Mouse (Mus musculus) ZHBTc4 (cell line): ENCODE data around the gene Nanos2.
A peak's percentile ranks its signal among the peaks of the same experiment; 100 is the strongest.

Experiments
- DNase-seq: peaks from one replicate; pipeline ENCODE4 v3.0.0-alpha.2; 2011; ENCODE audit warnings: low read depth, low spot score

Nanos2 gene

DNA sequence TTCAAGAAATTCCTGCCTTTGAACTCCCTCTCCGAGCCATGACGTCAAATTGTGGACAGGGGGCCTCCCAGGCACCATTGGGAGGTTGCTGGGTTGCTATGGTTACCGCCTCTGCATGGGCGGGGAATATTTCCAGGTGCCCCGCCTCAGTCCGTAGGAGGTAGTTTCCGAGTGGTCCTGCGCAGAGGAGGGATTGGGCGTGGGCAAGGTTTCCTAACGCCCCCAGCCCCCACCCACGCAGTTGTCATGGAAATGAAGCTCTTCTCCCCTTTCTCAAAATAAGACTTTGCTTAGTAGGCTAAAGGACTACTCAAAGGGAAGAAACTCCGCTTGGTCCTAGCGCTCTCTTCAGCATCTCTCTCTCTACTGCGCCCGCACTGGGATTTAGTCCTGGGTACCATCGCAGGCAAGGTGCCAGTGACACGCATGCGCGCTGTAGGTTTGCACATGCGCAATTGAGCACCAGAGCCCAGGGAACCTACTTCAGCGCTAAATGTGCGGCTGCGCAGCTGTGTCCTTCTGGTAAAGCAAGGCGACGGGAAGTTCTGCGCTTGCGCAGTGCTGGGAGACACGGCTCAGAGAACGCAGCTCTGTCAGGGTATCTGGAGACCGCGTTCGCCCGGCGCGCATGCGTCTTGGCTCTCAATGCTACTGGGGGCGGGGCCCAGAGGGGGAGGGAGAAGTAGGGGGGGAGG, 3.5 kb downstream of the Nanos2 start, which contains the start of gene Mypop:
Mypop (plus strand) TSS at position 645 of the 695 bp plus-strand sequence.
- DNase-seq = peak; percentile 100

DNA sequence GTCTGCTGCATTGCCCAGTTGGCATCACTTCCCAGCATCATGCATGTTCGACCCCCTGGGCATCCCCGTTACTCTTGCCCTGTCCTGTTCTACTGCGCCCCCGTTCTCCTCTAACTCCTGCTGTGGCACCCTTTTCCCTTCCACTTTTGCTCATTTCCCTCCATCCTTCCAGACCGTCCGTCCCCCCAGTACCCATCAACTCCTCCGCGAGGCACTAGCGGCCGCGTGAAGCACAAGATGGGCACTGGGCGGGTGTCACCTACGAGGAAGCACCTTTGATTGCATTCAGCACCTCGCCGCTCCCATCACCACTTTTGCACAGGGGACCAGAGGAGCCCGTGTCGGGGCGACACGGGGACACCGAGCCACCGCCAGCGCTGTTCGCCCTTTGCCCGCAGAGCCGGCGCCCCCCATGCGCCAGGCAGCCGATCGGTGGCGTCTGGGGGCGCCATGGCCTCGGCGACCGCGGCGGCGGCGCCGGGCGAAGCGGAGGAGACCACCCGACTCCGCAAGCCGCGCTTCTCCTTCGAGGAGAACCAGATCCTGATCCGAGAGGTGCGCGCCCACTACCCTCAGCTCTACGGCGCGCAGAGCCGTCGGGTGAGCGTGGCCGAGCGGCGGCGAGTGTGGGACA, 4.6 kb downstream of the Nanos2 start:
- peak; percentile 29 for DNase-seq

DNA sequence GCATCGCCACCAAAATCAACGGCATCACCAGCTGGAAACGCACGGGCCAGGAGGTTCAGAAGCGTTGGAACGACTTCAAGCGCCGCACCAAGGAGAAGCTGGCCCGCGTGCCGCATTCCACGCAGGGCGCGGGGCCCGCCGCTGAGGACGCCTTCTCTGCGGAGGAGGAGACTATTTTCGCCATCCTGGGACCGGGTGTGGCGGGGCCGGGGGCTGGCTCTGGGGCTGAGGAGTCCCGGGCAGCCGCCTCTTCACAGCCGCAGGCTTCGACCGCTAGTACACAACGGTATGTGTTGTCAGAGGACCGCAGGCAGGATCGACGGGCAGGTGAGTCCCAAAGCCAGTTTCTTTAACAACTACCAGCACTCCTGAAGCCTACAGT, 5.1 kb downstream of the Nanos2 start:
- DNase-seq = peak; percentile 51

DNA sequence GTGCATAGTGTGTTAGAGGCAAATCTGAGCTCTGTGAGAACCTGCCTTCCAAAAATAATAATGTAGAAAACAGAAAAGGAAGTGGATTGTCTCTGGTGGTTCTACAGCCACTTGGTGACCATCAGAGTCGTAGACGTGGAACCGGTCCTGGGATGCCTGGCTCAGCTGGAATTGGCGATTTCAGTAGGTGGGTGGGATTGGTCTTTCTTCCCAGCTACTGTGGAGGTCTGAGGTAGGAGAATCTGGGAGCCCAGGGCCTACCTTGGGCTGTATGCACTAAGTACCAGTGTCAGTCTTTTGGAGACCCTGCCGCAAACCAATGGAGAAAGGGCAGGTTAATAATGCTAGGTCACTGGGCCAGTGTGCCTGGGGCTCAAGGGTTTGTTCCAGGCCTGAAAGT, 5.8 kb downstream of the Nanos2 start:
- no peak for DNase-seq

DNA sequence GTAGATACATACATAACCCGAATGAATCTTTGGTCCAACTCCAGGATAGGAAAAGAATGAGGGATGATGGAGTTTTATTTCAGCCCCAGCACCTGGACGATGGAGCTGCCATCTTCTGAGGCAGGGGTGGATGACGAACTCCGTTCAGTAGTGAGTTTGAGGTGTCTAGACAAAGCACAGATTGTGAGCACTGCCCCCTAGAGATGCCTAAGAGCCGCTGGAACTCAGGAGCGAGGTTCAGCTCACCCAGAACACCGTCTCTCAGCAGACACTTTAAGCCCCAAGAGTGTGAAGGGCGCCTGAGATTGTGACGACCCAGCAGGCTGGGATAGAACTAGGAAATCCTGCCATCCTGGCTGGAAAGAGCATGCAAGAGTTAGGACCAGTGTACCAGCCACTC, 11.6 kb downstream of the Nanos2 start:
- no peak for DNase-seq

DNA sequence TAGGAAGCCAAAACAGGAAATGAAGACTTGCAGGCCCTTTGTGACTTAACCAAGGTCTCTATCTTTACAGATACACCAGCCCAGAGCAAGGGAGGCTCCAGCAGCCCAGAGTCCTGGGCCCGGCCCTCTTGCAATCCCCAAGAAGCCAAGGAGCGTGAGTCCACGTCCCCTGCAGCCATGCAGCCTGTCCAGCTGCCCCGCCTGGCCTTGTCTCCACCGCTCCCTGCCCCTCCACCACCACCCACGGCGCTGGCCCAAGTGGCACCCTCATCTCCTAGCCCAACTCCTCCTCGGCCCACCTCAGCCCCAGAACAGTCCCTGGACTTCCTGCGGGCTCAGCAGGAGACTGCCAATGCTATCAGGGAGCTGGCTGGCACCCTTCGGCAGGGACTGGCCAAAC, 13.2 kb downstream of the Nanos2 start:
- no peak for DNase-seq

DNA sequence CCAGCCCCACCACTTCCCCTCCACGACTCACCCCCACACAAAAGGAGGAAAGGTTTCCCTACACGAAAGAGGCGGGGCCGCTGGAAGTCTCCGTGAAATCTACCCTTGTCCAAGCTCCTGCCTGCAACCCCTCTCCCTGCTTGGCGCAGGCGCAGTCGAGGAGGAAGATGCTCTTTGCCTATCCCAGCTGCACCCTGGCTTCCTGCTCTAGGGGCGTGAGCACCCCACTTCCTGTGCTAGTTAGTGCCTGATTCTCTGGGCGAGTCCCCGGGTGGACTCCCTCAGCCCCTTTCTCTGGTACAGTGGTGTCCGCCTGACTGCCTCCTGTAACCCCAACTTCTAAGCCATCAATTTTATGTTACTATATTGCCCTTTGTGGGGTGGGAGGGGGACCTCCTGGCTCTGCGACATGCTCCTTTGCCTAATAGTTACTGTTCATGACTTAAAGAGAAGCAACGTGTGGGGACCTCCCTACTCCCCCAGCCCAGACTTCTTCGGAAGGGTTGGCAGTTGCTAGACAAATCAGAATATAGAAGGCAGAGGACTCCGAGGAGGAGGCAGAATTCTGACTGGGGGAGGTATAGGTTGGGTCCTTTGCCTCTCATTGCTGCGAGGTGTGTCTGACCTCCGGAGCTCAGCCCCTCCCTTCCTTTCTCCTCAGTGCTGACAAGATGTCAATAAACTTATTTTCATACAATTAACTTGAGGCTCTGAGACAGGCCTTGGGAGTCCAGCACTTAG, 14.0 kb downstream of the Nanos2 start:
- DNase-seq = peak; percentile 81

DNA sequence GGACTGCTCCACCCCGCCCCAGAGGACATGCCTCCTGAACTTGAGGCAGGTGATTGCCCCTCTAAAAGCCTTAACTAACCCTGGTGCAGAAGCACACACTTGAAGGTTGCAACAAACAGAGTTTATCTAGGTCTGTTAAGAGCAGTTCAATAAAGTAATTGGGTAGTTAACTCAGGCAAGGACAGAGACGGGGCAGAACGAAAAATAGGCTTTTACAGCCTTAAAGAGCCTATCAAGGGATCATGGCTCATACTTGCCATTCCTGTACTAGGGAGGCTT, 14.5 kb downstream of the Nanos2 start:
- DNase-seq = no peak

DNA sequence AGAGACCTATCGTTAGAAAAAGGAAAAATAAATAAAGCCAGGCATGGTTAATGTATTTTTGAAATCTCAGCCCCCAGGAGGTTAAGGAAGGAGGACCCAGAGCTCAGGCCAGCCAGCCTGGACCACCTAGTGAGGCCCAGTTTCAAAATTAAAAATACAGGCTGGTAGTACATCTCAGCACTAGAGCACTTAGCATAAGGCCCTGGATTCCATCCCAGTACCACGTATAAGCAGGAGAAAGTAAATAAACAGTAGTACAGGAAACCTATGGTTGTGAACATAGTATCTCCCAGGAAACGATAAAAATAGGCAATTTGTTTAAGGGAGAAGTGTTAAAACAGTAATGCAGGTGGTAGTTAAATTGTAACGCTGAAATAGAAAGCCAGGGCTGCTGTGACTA, 14.9 kb downstream of the Nanos2 start:
- no peak for DNase-seq

DNA sequence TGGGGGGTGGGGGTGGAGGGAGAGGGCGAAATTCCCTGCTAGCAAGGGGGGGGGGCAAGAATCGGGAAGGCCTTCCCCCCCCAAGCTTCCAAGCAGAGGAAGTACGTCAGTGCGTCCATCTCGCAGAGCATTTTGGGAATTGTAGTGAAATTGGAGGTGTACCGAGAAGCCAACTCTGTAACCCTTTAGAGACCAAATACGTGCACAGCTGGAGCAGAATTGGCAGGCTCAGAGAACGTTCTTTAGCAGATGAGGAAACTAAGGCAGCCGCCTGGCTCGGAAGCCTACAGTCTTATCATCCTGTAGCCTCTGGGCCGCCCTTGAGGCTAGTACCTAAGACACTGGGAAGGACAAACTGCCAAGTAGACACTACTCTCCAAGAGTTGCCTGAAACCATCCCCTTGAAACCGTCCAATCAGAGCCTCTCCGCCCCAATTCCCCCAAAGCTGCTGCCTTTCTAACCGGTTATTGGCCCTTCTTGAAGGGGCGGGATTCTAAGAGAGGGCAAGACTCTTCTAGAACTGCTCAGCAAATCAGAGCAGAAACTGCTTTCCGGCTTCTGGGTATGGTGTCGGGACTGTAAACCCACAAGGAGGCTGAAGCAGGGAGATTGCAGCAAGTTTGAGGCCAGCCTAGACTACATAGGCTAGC, 15.8 kb downstream of the Nanos2 start:
- DNase-seq = peak; percentile 95

DNA sequence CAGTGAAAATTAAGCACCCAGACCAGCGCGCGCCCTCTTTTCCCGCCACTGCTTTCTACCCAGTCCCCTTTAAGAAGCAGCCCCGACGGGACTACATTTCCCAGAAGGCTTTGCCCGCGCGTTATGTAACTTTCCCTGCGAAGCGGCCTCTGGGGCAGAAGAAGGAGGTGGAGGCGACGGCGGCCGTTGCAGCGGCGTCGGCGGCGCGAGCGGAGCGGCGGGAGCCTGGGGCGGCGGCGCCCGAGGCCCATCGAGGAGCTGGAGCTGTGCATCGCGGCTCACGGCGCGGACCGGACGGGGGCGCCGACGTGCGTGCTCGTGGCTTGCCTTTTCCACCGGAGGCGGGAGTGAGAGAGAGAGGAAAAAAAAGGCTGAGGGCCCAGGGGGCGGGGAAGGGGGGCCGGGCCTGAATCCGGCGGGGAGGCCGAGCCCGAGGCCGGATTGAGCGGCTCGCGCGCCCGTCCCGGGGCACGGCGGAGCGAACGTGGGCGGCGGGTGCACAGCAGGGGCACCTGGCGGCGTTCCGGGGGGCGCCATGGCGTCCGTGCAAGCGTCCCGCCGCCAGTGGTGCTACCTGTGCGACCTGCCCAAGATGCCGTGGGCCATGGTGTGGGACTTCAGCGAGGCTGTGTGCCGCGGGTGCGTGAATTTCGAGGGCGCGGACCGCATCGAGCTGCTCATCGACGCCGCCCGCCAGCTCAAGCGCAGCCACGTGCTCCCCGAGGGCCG, 16.9 kb downstream of the Nanos2 start, which contains the start of gene Irf2bp1:
Irf2bp1 (plus strand) TSS at position 143 of the 729 bp plus-strand sequence.
- DNase-seq = peak; percentile 94

DNA sequence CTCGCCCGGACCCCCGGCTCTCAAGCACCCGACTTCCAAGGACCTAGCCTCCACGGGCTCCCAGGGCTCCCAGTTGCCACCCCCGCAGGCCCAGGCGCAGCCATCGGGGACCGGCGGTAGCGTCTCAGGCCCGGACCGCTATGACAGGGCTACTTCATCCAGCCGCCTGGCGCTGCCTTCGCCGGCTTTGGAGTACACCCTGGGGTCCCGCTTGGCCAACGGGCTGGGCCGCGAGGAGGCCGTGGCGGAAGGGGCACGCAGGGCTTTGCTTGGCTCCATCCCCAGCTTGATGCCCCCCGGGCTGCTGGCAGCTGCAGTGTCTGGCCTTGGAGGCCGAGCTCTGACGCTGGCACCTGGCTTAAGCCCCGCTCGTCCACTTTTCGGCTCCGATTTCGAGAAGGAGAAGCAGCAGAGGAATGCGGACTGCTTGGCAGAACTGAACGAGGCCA, 17.5 kb downstream of the Nanos2 start:
- DNase-seq = peak; percentile 33

DNA sequence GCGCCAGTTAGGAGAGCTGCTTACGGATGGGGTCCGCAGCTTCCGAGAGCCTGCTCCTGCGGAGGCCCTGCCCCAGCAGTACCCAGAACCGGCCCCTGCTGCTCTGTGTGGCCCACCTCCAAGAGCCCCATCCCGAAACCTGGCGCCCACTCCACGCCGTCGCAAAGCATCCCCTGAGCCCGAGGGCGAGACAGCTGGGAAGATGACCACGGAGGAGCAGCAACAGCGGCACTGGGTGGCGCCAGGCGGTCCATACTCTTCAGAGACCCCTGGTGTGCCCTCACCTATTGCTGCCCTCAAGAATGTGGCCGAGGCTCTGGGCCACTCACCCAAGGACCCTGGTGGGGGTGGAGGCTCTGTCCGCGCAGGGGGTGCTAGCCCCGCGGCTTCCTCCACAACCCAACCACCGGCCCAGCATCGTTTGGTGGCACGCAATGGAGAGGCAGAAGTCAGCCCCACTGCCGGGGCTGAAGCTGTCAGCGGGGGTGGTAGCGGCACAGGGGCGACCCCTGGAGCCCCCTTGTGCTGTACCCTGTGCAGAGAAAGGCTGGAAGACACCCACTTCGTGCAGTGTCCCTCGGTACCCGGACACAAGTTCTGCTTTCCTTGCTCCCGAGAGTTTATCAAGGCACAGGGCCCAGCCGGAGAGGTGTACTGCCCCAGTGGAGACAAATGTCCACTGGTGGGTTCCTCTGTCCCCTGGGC, 18.4 kb downstream of the Nanos2 start:
- DNase-seq = no peak

DNA sequence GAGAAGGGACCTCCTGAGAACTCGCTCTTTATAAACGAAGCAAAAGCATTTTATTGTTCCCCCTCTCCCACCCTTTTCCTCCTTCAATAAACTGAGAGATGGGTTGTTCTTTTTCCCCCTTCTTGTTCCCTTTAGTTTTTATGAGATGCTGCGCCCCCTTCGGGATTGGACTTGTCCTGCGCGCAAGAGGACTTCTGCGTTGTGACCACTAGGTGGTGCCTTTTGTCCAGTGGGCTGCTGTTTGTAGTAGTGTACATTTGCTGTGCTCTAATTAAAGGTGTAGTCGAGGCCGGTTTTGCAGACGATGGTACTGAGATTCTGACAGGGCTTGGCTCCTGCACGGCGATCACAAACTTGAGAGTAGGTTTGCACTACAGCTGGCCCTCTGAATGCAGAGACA, 19.3 kb downstream of the Nanos2 start:
- peak; percentile 91 for DNase-seq

DNA sequence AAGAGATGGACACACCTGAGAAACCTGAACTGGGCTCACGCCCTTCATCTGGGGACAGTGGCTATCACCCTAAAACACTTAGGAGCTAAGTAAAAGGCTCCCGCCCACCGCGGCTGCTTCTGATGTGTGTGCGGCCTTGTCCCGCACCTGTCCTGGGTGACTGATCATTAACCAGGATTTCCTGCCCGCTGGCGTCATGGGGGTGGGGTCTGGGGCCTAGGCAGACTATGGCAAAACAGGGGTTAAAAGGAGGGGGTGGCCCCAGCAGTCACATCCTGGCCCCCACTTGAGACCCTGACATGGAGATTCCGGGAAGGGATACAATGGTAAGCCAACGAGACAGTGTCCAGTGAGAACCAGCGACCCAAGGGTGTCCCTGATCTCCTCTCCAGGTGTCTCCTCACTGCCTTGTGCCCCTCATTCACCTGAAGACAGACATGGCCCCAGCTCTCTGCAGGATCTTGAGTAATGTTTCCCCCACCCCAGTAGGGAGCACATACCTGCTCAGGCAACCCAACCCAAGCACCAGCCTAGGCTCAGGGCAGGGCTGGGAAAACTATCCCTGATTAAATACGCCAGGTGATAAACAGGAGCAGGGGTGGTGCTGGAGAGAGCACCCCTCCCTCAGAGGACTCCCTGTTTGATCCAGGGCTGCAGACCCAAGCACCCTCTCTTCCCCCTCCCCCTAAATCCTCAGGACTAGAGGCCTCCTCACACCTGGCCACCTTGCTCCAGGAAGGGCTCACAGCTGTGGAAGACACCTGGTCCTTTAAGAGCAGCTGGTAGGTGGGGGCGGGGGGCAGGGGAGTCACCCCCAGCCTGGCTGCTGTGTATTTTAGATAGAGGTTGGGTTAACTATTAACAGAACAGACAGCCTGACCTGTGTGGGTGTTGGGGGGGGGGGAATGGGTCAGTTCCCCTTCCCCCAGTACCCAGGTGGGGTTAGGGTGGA, 20.1 kb downstream of the Nanos2 start:
- DNase-seq = no peak

DNA sequence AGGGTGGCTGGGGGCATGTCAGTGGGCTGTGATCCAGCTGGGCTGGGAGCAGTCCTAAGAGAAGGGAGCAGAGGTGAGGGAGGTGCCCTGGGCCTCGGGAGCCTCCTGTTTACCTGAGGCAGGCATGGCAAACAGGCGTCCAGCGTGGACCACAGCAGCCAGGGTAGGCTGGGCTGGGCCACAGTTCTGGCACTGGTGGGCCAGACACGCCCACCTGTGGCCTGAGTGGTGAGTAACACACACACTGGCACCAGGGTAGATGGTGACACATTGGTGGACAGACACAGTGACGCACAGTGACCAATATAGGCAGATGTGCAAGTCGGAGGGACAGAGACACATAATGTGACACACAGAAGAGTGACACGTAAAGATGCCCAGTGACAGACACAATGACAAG, 23.4 kb downstream of the Nanos2 start:
- no peak for DNase-seq

DNA sequence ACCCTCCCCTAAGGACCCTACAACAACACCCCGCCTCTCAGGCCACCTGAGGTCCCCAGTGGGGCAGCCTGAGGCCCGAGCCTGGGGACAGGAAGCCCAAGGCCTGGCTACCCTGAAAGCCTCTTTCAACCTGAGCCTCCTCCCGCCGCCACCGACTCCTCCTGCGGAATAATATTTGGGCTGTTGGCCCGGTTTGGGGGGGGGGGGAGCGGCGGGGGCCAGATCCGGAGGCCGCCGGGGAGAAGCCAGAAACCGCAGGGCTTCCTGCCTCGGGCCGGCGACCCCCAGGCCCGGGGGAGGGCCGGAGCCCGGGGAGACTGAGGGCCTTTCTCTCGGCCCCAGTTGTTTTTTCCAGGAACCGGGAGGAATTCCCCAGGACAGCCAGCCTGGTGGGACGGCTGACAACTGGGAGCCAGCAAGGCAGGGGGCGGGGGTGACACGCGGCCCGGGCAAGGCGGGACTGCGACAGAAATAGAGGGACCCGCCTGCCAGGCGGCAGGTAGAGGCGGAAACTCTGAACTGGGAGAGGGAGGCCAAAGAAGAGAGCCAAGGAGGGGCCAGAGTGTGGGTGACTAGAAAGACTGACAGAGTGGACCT, 24.9 kb downstream of the Nanos2 start:
- peak; percentile 17 for DNase-seq

DNA sequence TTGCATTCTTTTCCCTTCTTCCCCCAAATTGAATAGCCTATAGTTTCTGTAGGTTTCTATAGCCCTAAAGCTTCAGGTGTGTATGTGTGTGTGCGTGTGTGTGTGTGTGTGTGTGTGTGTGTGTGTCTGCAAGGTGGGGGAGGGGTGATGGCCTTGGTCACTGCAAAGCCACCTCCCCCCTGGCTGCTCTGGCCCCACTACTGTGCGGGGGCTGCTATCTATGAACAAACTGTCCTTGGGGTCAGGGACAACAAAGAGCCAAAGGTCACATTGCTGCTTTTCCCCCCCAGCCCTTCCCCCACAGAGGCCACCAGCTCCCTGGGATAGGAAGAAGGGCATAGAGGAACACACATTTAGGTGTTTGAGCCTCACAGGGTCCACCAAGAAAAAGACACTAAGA, 25.7 kb downstream of the Nanos2 start:
- DNase-seq = no peak

DNA sequence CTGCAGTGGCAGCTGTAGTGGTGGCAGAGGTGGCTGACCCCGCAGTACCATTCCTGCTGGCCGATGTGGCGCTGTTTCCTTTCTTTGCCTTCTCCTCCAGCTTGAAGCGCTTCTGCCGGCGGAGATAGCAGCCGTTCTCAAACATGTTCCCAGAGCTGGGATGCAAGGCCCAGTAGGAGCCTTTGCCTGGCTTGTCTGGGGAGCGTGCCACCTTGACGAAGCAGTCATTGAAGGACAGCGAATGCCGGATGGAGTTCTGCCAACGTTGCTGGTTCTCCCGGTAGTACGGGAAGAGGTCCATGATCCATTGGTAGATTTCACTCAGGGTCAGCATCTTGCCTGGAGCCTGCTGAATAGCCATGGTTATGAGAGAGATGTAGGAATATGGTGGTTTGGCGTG, 27.3 kb downstream of the Nanos2 start:
- DNase-seq = peak; percentile 44
